13 mouse cellular contexts compared by ENCODE assay signal in genomic region chr5:148059339-148059738, GRCm38 (mm10).
"Had no signal": no experiment of that assay in that cellular context is flagged by ENCODE, and none has a peak within 500 bp of the region (broad histone marks: within the 10 kb centered on the region; RNA-seq: fewer than 3 reads in every experiment).

No protein-coding gene starts in this region.

- ATAC-seq: intestine, postnatal 0 days; liver, embryonic 12.5 days; midbrain, embryonic 16.5 days had no signal

- H3K4me1 ChIP-seq: limb, embryonic 15.5 days; liver, embryonic 12.5 days; midbrain, embryonic 12.5 days had no signal

- H3K27me3 ChIP-seq: limb, embryonic 15.5 days; liver, embryonic 12.5 days; midbrain, embryonic 12.5 days had no signal

- H3K36me3 ChIP-seq: limb, embryonic 15.5 days; liver, embryonic 12.5 days; midbrain, embryonic 12.5 days had no signal

- H3K9ac ChIP-seq: limb, embryonic 15.5 days; liver, embryonic 12.5 days; lung, embryonic 14.5 days; midbrain, embryonic 12.5 days had no signal

- H3K9me3 ChIP-seq: limb, embryonic 15.5 days had no signal

- H3K4me2 ChIP-seq: limb, embryonic 15.5 days; liver, embryonic 12.5 days; lung, embryonic 14.5 days; midbrain, embryonic 12.5 days had no signal

- DNase-seq: kidney, adult 8-10 months; kidney, postnatal 25 days; layer of hippocampus, adult 9-11 months; lung, embryonic 14.5 days; lung, postnatal 10 days; lung, postnatal 4 days; thymus, postnatal 36 days had no signal

- H3K27ac ChIP-seq: limb, embryonic 15.5 days; liver, embryonic 12.5 days; midbrain, embryonic 12.5 days; stomach, postnatal 0 days had no signal

- H3K4me3 ChIP-seq: limb, embryonic 15.5 days; liver, embryonic 12.5 days; midbrain, embryonic 12.5 days had no signal
